Mouse (Mus musculus) adrenal gland, postnatal 14 days (tissue): ENCODE measurements around the gene Dapk2. TPM values are rescaled to one million over a fixed set of nuclear protein-coding genes. Genes with fewer than 3 reads are reported as not detected.
"Not testable (repeated sequence)": the region's sequence is repeated elsewhere in the genome, so short reads cannot be mapped to it uniquely, and the experiment has no call there.

Source experiments
- DNase-seq: peaks from one replicate; pipeline ENCODE4 v3.0.0; 2021; ENCODE audit warnings: mixed read lengths
- total RNA-seq: library from RNA; stranded (reverse); gene quantifications from 2 replicates; pipeline ENCODE4 v1.2.3, GENCODE M21; 2021

Gene Dapk2
- total RNA-seq, 1 experiment from 2014 or later: 9.2 TPM

DNA sequence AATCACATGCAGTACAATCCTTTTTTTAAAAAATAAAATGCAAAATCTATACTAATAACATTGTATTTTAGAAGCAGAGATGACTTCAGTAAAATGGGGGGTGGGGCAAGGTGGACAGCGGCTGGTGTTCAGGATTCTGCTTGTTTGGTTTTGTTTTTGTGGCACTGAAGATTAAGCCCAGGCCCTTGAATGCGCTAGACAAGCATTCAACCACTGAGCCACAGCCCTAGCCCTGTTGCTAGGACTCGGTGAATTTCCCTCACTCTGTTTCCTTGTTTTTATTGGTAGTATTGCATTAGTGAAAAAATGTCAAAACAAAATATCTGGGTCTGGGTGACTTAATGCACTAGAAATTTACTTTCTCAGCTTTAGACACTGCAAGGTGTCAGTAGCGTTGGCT, 118.0 kb downstream of the Dapk2 start:
- DNase-seq: no peak

GRCm38 (mm10) chr9:66276697-66277385, 118.8 kb downstream of the Dapk2 start:
- DNase-seq: peak; percentile 72

GRCm38 (mm10) chr9:66279647-66280046, 121.6 kb downstream of the Dapk2 start:
- no peak for DNase-seq

GRCm38 (mm10) chr9:66280496-66280895, 122.5 kb downstream of the Dapk2 start:
- DNase-seq: no peak

DNA sequence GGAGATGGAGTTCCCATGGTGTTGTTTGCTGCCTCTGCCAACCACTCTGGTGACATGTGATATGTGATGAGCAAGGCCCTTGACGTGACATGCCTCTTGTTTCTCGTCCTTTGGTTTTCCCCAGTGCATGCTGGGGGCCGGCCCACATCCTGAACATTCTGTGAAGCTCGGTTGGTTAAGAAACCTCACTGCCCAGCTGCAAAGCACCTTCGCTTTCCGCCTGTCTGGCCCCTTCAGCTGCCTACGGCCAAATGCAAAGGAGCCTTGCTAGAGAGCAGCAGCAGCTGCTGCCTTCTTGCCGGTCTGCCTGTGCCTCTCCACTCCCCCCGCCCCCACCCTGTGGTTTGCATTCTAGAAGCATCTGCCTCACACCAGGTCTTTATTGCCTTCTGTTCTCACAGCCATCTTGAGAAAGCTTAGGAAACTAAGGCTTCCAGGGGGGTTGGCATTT, 123.5 kb downstream of the Dapk2 start:
- DNase-seq: no peak

- no peak for DNase-seq
These were observed 124.6 kb downstream of the Dapk2 start for GRCm38 (mm10) chr9:66282582-66282981.

DNA sequence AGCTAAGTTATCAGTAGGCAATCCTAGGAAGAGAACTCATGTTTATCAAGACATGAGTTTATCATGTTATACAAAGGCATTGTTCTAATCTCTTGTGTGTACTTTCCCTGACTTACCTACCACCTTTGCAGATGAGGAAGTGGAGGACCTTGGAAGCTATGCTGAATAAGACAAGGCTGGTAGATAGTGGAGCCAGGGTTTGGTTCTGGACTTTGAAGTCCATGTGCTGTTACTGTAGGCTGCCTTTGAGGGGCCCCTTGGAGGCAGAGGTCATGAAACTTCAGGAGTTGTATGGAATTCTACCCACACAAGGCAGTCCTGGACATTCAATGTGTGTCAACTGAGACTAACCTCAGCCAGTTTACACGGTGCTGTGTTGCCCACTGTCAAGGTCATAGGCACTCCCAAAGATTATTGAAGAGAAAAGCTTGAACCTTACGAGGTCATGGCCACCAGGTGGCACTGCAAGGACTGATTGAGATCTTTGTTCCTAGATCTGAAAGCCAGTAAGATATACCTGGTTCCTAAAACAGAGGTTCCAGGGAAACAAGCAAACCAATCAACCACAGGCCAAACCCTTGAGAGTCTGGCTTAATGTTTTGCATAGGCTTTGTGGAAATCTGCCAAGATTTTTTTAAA, 125.7 kb downstream of the Dapk2 start:
- peak; percentile 79 for DNase-seq

- DNase-seq: not testable (repeated sequence)
These were observed 127.2 kb downstream of the Dapk2 start for GRCm38 (mm10) chr9:66285241-66285640.

DNA sequence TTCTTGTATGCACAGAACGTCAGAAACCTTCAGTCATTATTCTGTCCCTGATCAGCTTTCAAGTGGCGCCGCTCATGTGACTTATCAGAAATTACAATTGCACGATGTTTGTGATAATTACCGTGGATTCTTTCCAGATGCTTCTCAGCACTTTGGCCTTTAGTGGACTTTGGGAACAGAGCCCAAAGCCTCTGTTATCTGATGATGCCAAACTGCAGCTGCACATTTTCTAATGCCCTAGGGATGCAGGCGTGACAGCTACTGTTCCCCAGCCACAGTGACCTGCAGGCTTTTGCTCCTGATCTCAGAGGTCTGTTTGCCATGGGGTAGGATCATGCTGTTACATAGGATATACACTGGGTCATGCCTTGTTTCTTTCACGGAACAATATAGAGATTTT, 127.9 kb downstream of the Dapk2 start:
- peak; percentile 20 for DNase-seq

- no peak for DNase-seq
These were observed 132.7 kb downstream of the Dapk2 start for GRCm38 (mm10) chr9:66290727-66291126.

GRCm38 (mm10) chr9:66293319-66293718, 135.3 kb downstream of the Dapk2 start:
- DNase-seq: no peak

DNA sequence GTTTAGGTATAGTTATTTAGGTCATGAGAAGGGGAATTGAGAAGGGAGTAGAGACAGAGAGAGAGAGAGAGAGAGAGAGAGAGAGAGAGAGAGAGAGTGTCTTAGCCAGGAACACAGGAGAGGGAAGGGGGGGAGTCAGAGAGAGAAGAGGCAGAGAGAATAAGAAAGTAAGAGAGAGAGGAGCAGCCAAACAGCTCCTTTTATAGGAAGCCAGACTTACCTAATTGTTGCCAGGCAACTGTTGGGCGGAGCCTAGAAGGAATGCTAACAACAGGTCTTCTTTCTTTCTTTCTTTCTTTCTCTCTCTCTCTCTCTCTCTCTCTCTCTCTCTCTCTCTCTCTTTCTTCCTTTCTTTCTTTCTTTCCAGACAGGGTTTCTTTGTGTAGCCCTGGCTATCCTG, 136.2 kb downstream of the Dapk2 start:
- no peak for DNase-seq

- peak; percentile 33 for DNase-seq
These were observed 137.0 kb downstream of the Dapk2 start for GRCm38 (mm10) chr9:66294980-66295410.

DNA sequence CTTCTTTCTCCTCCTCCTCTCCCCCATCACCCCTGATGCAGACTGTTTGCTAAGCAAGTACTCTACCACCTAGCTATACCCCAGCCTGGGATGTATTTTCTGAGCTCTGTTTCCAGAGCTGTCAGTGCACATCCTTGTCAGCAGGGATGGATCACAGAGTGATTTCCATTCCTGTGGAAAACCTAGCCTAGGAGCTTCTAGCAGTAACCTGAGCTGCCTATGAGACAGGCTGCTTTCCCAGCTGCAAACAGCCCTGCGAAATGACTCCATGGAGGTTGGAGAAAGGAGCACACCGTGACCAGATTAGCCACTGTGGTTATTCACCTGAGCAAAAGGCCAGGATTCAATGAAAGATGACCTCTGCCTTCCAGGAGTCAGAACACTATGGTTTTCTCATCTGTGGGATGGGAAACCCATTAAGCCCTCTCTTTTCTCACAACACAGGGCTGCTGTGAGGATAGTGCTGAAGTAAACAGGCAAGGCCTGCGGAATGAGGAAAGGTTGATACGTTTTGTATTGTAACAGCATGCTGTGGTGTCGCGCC, 137.6 kb downstream of the Dapk2 start:
- no peak for DNase-seq

DNA sequence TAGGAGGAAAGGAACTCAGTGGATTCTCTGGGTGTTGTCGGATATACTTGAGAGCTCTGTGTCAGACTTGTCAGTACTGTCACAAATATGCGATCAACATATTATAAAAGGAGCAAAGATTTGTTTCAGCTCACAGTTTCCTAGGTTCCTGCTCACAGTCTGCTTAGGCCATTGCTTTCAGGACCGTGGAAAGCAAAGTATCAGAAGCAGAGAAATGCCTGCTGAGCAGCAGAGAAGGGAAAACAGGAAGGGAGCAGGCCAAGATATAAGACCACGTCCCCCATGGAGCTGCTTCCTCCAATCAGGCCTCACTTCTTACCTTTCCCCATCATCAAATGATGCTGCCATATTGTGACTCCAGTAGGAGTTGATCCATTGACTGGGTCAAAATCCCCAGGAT, 140.8 kb downstream of the Dapk2 start:
- no peak for DNase-seq

DNA sequence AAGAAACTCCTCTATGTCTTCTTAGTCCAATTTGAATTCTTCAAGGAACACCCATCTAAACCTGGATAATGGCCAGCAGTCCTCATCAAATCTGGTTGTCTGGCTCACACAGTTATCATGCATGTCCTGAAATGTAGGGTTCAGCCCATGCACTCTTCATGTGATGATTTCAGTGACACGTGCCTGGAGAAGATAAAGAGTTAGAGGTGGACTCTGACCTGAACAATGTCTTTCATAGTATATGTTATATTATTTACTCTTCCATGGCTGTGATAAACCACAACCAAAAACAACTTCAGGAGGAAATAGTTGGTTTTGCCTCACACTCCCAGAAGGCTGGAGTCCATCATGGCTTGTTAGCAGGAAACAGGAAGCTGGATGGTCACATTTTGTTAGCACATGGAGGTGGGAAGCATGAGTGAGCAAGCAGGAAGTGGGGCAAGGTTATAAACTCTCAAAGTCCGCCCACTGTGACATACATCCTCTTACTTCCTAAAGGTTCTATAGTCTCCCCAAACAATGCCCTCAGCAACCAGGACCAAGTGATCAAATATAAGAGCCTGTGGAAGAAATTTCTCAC, 142.5 kb downstream of the Dapk2 start:
- DNase-seq: no peak

- DNase-seq: no peak
These were observed 146.5 kb downstream of the Dapk2 start for GRCm38 (mm10) chr9:66304320-66305090.

DNA sequence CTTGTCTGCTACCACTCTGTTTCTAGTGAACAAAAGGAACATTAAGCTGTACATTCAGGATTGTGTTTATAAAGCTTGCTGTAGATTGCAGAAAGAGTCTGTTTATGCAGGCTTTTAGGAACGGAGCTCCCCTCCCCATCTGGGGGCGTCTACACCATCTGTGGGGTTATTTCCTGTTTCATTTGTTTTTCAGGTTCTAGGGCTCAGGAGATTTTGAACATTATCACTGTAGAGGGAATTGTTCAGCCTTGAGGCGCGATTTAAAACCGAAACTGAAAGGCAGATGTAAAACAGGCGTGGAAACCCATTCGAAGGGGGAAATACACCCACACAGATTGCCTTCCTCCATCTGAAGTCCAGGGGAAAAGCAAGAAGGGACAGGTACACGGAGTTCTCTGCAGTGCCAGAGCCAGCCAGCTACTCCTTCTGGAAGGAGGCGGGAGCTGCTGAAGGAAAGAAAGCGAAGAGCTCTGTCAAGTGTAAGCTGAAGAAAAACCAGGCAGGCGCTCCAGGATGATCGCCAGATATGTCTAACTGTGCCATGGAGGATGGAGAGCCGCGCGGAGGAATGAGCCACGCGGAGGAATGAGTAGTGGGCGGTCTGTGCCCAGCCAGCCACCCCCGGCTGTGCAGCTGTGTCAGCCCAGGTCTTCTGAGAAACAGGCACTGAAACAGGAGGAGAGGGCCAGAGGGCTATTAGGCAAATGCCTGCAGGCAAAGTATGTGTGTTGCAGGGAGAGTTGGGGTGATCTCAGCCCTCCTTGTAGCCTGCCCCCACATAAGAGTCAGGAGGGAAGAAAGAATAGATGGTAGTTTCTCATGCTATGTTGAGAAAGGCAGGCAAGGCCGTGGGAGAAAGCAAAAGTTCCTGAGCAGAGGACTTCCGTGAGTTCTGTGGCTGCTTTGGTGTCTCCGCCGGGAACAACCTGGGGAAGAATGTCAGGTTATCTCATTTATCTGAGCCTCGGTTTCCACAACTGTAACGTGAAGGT, 147.4 kb downstream of the Dapk2 start:
- peak; percentile 14 for DNase-seq

DNA sequence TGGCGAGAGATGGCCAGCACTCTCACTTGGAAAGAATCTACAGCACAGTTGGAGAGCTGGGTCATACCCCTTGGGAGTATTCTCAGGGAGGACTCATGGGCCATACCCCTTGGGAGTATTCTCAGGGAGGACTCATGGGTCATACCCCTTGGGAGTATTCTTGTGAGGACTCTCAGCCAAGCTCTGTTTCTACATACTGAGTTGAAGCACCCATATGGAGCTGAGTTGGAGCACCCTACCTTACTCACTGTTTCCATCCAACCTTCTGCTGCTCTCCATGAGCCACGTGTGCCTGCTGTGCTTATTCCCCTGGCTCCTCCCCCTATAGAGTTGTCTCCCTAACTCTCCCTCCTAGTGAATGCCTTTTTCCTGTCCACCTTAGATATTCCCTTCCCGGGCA, 148.4 kb downstream of the Dapk2 start:
- DNase-seq: no peak

DNA sequence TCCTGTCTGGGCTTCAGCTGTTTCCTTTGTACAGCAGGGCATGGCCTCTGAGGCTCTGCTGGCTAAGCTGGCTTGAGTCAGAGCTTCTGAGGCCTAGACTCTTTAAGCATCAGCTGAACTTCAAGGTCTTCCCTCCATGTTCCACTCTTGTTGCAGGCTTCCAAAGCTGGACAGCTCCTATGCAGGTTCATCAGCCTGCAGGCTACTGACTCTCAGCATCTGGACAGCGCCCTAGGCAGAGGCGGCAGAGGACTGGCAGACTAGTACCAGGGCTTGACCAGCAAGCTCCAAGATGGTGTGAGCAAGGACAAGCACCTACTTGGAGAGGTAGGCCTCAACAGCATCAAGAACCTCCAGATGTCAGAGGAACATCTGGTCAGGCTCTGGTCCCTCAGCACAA, 149.3 kb downstream of the Dapk2 start:
- DNase-seq: peak; percentile 82

DNA sequence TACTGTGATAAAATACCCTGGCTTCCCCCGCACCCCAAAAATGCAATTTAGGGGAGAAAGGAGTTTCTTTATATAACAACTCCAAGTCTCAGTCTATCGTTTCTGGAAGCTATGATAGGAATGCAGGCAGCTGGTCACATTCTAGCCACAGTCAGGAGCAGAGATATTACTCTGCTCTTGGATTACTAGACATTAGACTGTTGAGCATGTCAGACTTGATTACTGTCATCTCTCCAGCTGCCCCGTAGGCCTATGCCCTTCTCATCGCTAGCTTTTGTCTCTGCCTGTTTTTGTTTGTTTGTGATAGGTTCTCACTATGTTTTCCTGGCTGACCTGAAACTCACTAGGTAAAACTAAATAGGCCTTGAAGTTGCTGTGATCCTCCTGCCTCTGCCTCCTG, 150.7 kb downstream of the Dapk2 start:
- DNase-seq: no peak
